Mouse (Mus musculus) liver (tissue): ENCODE results near the gene Mcpt8.
A peak's percentile ranks its signal among the peaks of the same experiment; 100 is the strongest.
"Not testable (repeated sequence)": the region's sequence is repeated elsewhere in the genome, so short reads cannot be mapped to it uniquely, and the experiment has no call there.

Experiments
- DNase-seq: peaks from one replicate; pipeline ENCODE4 v3.0.0-alpha.2; 2020; ENCODE audit warnings: mixed read lengths

The Mcpt8 gene

DNA sequence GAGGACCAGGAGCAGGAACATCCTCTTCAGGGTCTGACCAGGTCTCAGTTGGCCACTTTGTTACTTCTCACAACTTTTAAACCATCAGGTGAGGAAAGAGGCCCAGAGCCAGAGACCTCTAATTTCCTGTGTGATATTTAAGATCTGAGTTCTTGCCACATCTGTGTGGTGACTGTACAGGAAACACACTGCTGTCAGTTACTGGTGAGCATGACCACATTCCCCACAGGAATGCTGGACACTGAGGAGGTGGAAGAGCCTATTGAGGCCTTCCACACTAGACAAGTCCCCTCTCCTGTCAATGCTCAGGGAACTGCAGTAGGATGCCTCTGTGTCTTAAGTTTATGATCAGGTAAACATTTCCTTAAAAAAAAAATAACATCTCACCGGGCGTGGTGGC, at the start of gene Mcpt8:
TSS of gene Mcpt8 (minus strand) at position 107 of the 400 bp plus-strand sequence.
- no peak for DNase-seq

DNA sequence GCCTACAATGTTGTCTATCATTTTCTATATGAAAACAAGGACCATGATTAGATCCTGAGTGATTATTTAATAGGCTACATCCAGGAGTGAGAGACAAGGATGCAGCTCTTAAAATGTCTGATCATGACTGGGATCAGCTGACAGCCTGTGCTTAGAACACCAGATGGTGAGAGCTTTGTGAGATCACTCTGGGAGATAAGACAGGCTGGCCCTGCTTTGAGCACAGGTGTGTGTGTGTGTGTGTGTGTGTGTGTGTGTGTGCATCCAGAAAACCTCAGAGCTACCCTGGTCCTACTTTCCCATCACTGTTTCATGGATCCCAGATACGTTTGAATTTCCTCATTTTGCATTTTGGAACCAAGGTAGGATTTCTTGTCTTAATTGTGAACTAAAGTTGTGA, 48.6 kb upstream of the Mcpt8 start:
- DNase-seq, result not testable (repeated sequence)

DNA sequence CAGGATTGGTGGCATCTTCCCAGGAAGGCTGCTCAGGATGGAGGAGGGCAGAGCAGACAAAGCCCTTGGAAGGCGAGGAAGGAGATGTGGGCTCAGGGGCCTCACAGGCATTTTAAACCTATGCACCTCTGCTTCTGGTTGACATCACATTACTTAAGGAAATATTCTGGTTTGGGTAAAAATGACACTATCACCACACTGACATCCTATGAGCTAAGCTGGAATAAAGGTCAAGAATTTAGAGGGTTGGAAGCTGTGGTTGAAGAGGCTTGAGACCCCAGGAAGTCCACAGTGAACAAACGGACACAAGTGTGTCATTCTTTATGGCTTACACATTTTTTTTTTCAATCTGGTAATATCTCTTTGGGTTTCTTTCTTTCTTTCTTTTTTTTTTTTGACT, 47.4 kb upstream of the Mcpt8 start, which contains the start of gene Gzmd:
TSS of gene Gzmd (minus strand) at position 101 of the 400 bp plus-strand sequence.
- DNase-seq, result not testable (repeated sequence)

DNA sequence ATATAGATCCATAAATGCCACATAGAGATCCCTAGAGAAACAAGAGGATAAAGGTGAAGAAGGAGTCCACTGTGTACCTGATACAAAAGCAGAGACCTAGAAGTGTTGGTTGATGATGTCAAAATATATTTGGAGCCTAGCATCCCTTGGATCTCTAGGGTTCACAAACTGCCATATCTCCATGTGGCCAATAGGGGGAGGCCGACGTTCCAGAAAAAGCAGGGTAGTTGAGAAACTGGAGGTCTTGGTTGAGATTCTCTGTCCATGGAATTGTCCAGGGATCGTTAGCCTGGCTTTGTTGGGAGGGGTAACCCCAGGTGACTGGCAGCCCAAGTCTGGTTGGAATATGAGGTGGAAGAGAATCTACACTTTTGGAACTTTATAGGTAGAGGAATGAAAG, 43.3 kb upstream of the Mcpt8 start:
- no peak for DNase-seq

DNA sequence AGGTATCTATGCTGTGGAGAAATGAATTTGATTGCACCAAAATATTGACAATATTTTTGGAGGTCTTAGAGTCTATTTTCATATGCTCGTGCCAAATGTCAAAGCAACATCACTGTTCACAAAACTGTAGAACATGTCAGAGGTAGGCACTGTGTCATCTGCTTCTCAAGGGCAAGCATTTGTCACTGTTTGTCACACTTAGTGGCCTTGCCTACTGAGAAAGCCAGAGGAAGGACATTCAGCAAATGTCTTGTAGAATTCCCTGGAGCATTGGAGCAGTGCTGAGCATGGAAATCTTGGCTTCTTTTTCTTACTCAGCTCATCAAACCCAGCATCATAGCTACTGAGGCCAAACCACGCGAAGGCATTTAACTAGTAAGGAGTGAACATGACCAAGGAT, 38.4 kb upstream of the Mcpt8 start:
- DNase-seq, result no peak

DNA sequence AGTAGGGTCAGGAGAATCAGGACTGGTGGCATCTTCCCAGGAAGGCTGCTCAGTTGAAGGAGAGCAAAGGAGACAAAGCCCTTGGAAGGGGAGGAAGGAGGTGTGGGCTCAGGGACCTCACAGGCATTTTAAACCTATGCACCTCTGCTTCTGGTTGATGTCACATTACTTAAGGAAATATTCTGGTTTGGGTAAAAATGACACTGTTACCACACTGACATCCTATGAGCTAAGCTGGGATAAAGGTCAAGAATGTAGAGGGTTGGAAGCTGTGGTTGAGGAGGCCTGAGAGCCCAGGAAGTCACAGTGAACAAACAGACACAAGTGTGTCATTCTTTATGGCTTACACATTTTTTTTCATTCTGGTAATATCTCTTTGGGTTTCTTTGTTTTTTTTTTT, 35.5 kb upstream of the Mcpt8 start, which contains the start of gene Gzme:
TSS of gene Gzme (minus strand) at position 101 of the 400 bp plus-strand sequence.
- DNase-seq, result no peak

DNA sequence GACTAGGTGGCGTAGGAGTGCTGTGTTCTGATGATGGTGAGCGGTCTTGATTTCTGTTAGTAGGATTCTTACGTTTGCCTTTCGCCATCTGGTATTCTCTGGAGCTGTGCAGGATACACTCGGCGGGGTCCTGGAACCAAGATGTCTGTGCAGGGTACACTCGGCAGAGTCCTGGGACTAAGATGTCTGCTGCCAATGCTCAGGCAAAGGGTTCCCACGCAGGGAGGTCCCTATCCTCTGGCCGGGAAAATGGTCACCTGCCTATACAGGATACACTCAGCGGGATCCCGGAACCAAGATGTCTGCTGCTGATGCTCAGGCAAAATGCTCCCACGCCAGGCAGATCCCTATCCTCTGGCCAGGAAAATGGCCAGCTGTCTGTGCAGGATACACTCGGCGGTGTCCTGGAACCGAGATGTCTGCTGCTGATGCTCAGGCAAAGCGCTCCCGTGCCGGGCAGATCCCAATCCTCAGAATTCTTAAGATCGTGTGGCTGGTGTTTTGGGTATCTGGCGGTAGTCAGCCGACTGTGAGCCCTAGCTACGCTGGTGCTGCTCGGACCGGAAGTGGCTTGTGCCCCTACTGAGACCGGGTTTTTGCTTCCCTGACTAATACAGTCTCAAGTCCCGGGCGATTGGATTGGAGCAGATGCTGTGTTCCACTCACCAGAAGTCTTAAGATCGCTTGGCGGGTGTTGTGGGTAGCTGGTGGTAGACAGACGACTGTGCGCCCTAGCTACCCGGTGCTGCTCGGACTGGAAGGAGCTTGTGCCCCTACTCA, 30.6 kb upstream of the Mcpt8 start:
- DNase-seq, result not testable (repeated sequence)

DNA sequence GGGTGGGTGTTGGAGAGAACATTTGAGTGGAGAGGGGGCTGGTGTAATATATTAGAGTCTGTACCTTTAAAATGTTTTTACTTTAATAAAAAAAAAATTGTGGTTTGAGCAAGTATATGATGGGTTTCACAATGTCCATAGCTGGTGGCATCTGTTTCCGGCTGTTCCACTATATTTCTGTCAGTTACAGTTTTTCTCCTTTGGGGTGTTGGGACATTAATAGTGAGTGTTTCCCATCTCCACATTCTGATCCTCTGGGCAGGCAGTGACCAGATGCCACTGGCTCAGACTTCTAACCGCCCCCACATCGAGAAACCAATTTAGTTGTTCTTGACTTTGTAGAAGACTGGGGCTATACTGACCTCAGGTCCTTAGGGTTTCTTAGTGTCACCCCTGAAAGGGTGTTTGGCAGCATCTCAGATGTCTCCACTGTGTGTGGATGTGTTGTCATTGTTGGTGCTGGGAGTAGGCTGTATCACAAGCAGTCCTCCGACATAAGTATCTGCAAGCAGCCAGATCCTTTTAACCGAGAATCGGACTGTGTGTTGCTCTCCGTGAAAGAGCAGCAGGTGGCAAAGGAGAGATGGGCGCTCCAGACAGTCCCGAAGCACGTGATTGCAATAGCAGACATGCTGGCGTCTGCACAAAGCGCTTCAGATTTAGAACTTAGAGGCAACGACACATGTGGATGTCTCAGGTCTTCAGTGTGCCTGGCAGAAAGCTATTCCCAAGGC, 20.5 kb upstream of the Mcpt8 start:
- DNase-seq, result no peak

DNA sequence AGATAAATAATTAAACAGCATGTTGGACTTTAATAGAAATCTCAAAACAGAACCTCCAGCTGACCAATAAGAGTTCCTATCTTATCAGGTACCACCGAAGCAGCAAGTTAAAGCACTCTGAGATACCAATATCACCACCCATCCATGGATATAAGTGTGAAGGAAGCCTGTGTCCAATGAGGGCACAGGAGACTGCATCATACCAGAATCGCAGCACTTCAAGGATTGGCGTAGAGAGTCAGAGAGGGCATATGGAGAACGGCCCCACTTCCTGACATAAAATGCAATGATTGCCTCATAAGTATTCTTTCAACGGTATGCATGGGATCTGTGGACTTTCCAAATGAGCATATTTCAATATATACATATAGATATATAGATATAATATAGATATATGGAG, 19.9 kb upstream of the Mcpt8 start:
- DNase-seq, result no peak

DNA sequence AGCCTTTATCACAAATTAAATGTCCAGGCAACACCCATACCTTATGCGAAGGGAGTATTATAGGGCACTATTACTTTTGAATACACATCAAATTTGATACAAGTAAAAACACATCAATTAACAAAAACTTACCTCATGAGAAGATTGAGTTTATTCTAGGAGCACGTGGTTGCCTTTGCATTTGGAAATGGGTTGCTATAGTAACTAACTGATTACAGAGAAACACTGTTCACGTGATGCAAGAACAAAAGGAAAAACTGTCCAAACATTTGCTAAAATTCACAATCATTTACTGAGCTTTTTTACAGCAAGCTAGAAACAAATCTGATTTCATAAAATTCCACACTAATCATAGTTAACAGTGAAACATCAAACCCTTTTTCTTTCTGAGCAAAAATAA, 18.4 kb upstream of the Mcpt8 start:
- no peak for DNase-seq

DNA sequence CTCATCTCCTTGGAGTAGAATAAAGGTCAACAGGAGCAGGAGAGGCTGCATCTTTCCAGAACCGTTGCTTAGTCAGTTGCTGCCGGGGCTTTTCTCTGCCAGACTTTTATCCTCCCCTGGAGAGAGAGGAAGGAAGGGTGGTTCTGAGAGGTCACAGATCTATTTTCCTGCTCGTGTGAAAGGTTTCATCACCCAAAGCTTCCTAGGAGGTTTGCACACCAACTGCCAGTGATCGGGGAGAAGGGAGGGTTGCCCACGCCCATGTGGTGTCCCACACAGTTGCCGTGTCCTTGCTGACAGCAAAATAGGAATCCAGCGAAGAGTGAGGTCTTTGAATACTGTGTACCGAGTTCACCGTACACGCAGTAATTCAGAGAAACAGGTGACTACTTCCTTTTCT, 17.3 kb upstream of the Mcpt8 start, which contains the start of gene Ctsg:
TSS of gene Ctsg (minus strand) at position 189 of the 400 bp plus-strand sequence.
- DNase-seq, result no peak

DNA sequence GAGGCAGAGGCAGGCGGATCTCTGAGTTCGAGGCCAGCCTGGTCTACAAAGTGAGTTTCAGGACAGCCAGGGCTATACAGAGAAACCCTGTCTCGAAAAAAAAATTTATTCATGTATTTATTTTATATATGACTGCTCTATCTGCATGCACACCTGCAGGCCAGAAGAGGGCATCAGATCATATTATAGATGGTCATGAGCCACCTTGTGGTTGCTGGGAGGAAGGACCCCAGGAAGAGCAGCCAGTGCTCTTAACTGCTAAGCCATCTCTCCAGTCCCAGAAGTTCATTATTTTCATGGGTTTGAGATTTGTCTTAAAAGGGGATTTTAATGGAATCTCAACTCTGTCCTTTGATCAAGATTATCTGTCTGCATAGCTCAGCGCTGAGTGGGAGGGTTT, 13.9 kb upstream of the Mcpt8 start:
- DNase-seq, result no peak

DNA sequence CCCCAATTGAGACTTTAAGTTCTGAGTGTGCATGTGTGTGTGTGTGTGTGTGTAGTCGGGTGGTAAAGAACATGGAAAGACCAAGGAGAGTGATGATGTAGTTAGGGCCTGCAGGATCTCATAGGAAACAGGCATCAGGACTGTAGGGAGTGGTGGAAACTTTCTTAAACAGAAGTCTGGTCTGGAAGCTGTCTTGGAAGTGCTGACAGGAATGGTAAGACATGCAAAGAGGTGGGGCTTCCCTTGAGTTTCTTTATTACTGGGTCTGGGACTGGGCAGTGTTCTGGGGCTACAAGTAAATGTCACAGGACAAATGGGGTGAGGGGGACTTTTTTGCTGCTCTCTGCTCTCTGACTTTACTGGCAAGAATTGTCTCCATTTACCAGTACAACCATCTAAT, 12.5 kb upstream of the Mcpt8 start:
- no peak for DNase-seq

DNA sequence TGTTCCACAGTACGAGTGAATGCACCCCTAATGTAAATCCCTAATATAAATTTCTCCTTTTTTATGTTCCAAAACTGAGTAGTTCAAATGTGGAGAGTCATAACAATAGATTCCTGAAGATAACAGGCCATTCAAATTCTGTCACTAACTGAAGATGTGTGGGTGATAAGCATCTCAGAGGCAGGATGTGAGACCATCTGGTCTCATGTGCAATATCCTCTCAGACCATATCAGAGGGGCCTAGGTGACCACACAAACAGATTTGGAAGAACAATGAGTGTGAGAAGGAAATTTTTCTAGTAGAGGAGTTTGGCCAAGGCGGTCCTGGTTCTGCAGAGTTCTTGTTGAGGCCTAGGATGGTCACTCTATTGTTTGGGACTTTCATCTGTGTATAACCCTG, 8.3 kb upstream of the Mcpt8 start:
- DNase-seq, result no peak

DNA sequence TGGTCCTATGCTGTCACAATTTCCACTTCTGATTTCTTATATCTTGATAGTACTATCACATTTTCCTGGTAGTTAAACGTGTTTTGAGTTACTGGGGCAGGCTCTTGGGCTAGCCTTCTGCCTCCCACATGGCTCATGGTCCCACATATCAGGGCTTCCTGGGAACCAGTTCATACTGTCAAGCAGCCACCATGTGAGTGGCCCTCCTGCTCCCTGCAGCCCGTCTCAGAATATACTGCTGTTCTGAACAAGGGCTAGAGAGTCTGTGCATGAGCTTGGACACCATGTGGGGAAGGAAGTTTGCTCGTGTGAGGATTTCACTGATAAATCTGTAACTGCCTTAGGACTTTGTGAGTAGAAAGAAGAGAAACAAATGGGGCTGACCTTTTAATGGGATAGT, 1.6 kb upstream of the Mcpt8 start:
- DNase-seq, result no peak

DNA sequence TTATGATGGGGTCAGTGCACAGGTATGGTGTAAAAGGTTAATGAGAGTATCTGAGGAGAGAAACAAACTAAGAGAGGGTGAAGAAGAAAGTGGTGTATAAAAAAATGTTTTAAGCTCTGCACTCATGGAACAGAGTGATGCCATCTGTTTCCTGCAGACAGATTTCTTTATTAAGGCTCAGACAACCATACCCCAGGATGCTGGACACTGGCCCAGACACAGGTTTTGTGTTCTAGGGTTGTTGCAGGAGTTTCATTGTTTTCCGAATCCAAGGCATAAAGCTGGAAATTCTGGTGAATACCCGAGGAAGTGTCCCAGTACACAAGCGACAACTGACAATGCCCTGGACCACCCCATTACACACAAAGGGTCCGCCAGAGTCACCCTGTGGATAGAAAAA, 3.1 kb downstream of the Mcpt8 start:
- no peak for DNase-seq

DNA sequence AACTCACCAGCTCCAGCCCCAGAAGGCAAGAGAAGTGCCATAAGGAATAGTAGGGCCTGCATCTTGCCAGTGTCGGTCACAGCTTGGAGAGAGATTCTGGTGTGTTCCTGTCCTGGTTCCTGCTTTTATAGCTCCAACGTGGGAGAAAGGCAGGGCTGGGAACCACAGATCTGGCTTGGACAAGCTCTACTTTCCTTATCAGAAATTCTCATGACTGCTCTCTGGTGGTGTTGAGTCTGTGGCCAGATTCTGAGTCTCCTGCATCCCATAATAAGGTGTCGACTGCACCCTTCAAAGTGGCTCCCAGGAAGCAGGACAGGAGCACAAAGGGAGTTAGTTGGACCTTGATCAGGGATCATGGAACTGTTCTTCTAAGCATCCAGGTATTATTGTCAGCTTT, 22.9 kb downstream of the Mcpt8 start, which contains the start of gene Mcpt4:
TSS of gene Mcpt4 (minus strand) at position 101 of the 400 bp plus-strand sequence.
- not testable (repeated sequence) for DNase-seq

DNA sequence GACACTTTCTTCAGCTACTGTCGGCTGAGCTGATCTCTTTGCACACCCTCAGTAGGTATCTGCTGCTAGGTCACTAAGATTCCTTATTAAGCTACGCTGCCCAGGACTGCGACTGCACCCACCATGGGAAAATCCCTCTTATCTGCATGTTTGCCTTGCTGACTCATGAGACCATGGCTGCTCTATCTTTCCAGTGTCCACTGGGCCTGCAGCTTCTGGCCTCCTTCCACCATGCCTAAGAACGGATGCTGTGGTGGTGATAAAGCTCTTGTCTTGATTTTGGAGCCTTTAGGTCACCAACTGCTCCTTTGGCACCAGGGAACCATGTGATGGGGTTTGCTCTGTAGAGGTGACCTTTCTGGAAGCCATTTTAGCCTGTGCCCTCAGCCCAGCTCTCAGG, 27.4 kb downstream of the Mcpt8 start:
- no peak for DNase-seq

DNA sequence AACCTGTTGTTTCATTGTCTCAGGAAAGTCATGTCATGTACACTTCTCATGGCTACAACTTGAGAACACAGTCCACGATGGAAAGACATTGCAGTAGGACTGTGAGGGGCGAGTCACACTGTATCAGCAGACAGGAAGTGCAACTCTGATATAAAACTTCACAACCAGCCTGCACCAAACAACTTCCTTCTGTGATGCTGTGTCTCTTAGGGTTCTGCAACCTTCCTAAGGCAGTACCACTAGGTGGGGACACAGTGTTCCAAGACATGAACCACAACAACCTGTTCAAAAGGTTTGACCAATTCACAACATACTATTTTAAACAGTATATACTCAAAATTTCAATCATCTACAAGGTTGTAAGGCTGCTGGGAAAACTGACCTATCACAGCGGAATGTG, 29.7 kb downstream of the Mcpt8 start:
- DNase-seq, result no peak

DNA sequence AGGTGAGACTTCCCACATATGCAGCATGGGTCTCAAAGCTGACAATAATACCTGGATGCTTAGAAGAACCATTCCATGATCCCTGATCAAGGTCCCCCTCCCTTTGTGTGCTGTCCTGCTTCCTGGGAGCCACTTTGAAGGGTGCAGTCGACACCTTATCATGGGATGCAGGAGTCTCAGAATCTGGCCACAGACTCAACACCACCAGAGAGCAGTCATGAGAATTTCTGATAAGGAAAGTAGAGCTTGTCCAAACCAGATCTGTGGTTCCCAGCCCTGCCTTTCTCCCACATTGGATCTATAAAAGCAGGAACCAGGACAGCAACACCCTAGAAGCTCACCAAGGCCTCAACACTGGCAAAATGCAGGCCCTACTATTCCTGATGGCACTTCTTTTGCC, 43.3 kb downstream of the Mcpt8 start, which contains the start of gene Mcpt2:
TSS of gene Mcpt2 (plus strand) at position 250 of the 400 bp plus-strand sequence.
- DNase-seq, result peak; percentile 11

DNA sequence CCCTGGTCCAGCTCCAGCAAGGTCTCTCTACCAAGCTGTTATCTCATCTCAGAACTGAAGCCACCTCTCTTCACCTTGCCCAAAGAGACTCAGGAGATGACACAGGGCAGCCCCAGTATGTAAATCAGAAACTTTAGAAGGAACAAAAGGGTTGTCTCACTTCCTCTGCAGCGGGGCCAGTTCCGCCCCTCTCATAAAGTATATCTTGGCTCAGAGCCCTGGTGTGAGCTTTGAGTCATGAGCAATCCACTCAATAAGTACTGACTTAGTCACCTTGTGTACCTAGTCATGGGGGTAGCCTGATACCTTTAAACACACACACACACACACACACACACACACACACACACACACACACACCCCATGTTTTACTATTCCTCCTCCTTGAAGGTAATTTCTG, 50.6 kb downstream of the Mcpt8 start:
- DNase-seq, result no peak
